Mouse (Mus musculus): Measurements from ENCODE around the gene Ankrd1. TPM values are rescaled to one million over a fixed set of nuclear protein-coding genes. Genes with fewer than 3 reads are reported as not detected.

Ankrd1 gene
- polyA plus RNA-seq, 1 experiment from 2014 or later: not detected

GRCm38 (mm10) chr19:36143571-36143970, 23.7 kb upstream of the Ankrd1 start:
- H3K4me2 ChIP-seq (ENCODE audit: low read length): no peak overlapping the region
- no peak for ATAC-seq
- no peaks in the 10 kb centered on the region for H3K36me3 ChIP-seq (ENCODE audit: control insufficient read depth, insufficient read depth, low read length)
- WGBS: 93% methylated on average over 2 of the region's 2 CpGs
- H3K9ac ChIP-seq (ENCODE audit: low read depth, low read length): no peak overlapping the region
- no peaks in the 10 kb centered on the region for H3K9me3 ChIP-seq (replicated peaks; ENCODE audit: control insufficient read depth, low read length, poor library complexity, severe bottlenecking)
- no peak overlapping the region for H3K4me3 ChIP-seq (ENCODE audit: low read depth, low read length)
- no peaks in the 10 kb centered on the region for H3K27me3 ChIP-seq (ENCODE audit: control insufficient read depth, insufficient read depth, low read depth, low read length)
- H3K4me1 ChIP-seq (ENCODE audit: control insufficient read depth, insufficient read depth, low read length): no peaks in the 10 kb centered on the region
- H3K27ac ChIP-seq (ENCODE audit: low read length): no peak overlapping the region

DNA sequence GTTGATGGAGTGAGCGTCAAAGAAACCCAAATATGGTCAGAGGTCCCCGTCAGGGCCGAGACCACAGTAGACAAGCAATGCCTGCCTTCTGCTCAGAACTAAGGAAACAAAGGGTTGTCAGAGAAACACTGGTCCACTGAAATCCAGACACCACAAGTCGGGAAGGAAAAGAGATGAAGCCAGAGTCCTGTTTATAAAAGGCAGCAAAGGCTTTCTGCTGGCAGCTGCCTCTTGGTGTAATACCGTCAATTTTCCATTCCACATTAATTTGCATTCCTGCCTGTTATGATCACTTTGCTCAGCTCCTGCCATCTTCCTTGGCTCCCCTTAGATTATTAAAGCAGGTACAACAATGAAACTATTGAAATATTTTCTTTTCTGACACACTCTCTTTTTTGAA, 13.8 kb upstream of the Ankrd1 start:
- Histone ChIP-seq H3K9me3 (replicated peaks; ENCODE audit: control insufficient read depth, low read length, poor library complexity, severe bottlenecking) (no peaks in the 10 kb centered on the region), H3K4me3 (ENCODE audit: low read depth, low read length) (no peak overlapping the region), H3K36me3 (ENCODE audit: control insufficient read depth, insufficient read depth, low read length) (no peaks in the 10 kb centered on the region), H3K27me3 (ENCODE audit: control insufficient read depth, insufficient read depth, low read depth, low read length) (no peaks in the 10 kb centered on the region), H3K4me2 (ENCODE audit: low read length) (no peak overlapping the region), H3K4me1 (ENCODE audit: control insufficient read depth, insufficient read depth, low read length) (no peaks in the 10 kb centered on the region), H3K9ac (ENCODE audit: low read depth, low read length) (no peak overlapping the region), H3K27ac (ENCODE audit: low read length) (no peak overlapping the region)
- no peak for ATAC-seq
- WGBS: 55% methylated on average over 5 of the region's 5 CpGs

DNA sequence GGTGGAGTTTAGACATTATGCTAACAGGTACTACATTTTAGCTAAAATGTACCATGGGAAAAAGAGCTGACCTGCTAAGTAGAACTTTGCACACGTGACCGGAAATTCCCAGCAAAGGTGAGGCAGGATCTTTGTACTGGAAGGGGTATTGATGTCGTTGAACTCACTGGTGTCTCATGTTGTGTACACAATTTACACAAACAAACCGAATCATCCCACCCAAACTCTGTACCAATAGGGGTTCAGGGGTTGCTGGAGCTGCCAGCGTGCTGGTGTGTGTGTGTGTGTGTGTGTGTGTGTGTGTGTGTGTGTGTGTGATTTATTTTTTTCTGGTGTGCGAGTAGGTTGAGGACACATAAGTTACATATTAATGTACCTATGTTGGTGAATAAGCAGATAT, 13.2 kb upstream of the Ankrd1 start:
- Histone ChIP-seq H3K9me3 (replicated peaks; ENCODE audit: control insufficient read depth, low read length, poor library complexity, severe bottlenecking) (no peaks in the 10 kb centered on the region), H3K27me3 (ENCODE audit: control insufficient read depth, insufficient read depth, low read depth, low read length) (no peaks in the 10 kb centered on the region), H3K27ac (ENCODE audit: low read length) (no peak overlapping the region), H3K9ac (ENCODE audit: low read depth, low read length) (no peak overlapping the region), H3K36me3 (ENCODE audit: control insufficient read depth, insufficient read depth, low read length) (no peaks in the 10 kb centered on the region), H3K4me3 (ENCODE audit: low read depth, low read length) (no peak overlapping the region), H3K4me1 (ENCODE audit: control insufficient read depth, insufficient read depth, low read length) (no peaks in the 10 kb centered on the region), H3K4me2 (ENCODE audit: low read length) (no peak overlapping the region)
- no peak for ATAC-seq
- 91% methylated on average over 6 of the region's 6 CpGs for WGBS

DNA sequence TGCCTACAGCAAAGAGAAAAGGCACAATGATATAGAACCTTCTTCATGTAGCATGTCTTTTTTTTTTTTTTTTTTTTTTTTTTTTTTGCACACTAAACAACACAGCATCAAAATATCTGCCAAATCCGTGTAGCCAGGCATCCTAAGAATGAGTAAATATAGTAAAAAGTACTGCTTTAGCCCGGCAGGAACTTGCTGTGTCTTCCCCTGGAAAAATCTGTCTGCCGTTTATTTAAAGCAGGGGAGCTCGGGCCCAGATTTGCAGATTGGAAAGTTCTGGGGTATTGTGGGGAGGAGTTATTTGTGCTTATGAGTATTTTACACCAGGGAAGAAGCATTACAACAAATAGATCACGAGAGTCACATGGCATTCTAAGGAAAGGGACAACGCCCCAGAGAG, 12.1 kb upstream of the Ankrd1 start:
- Histone ChIP-seq H3K4me1 (ENCODE audit: control insufficient read depth, insufficient read depth, low read length) (no peaks in the 10 kb centered on the region), H3K9me3 (replicated peaks; ENCODE audit: control insufficient read depth, low read length, poor library complexity, severe bottlenecking) (no peaks in the 10 kb centered on the region), H3K9ac (ENCODE audit: low read depth, low read length) (no peak overlapping the region), H3K4me3 (ENCODE audit: low read depth, low read length) (no peak overlapping the region), H3K27ac (ENCODE audit: low read length) (no peak overlapping the region), H3K36me3 (ENCODE audit: control insufficient read depth, insufficient read depth, low read length) (no peaks in the 10 kb centered on the region), H3K27me3 (ENCODE audit: control insufficient read depth, insufficient read depth, low read depth, low read length) (no peaks in the 10 kb centered on the region), H3K4me2 (ENCODE audit: low read length) (no peak overlapping the region)
- WGBS: 78% methylated on average over 6 of the region's 6 CpGs
- ATAC-seq: no peak

DNA sequence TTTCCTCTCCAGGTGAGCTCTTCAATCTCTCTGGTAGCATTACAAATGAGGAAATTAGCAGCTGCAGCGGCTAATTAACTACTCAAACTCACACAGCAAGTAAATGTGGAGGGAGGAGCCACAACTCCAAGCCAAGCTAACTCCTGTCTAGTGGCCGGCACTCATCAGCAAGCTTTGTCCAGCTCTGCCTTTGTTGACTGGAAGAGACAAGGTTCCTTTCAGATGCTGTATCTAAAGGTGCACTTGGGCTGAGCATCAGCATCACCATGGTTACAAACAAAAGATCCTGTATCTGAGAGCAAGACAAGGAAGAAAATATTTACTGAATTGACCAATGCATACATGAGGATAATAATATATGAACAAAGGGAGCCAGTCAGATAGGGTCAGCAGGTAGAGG, 10.3 kb upstream of the Ankrd1 start:
- Histone ChIP-seq H3K4me1 (ENCODE audit: control insufficient read depth, insufficient read depth, low read length) (no peaks in the 10 kb centered on the region), H3K9me3 (replicated peaks; ENCODE audit: control insufficient read depth, low read length, poor library complexity, severe bottlenecking) (no peaks in the 10 kb centered on the region), H3K27me3 (ENCODE audit: control insufficient read depth, insufficient read depth, low read depth, low read length) (no peaks in the 10 kb centered on the region), H3K4me2 (ENCODE audit: low read length) (no peak overlapping the region), H3K36me3 (ENCODE audit: control insufficient read depth, insufficient read depth, low read length) (no peaks in the 10 kb centered on the region), H3K27ac (ENCODE audit: low read length) (no peak overlapping the region), H3K9ac (ENCODE audit: low read depth, low read length) (no peak overlapping the region), H3K4me3 (ENCODE audit: low read depth, low read length) (no peak overlapping the region)
- 50% methylated on average over 2 of the region's 2 CpGs for WGBS
- ATAC-seq: 0 out of 2 replicates have a peak, but pooled peaks have one; percentile 56

DNA sequence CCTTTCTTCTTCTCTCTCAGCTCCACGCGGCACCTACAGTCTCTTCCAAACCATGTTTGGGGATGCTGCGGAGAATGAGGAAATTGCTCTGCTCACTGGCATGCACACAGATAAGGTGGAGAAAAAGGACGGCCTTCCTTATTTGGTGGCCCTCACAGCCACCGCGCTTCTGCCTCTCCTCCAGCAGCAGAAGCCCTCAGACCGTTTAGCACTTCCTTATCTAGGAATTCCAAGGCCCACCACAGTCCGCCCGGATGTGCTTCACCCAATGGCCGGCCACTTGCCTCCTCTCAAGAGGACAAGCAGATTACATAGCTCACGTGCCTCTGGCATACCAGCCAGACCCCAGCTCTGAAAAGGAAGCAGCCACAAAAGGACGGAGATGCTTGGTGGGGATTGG, 9.7 kb upstream of the Ankrd1 start:
- no peaks in the 10 kb centered on the region for H3K4me1 ChIP-seq (ENCODE audit: control insufficient read depth, insufficient read depth, low read length)
- 72% methylated on average over 12 of the region's 12 CpGs for WGBS
- no peak for ATAC-seq

DNA sequence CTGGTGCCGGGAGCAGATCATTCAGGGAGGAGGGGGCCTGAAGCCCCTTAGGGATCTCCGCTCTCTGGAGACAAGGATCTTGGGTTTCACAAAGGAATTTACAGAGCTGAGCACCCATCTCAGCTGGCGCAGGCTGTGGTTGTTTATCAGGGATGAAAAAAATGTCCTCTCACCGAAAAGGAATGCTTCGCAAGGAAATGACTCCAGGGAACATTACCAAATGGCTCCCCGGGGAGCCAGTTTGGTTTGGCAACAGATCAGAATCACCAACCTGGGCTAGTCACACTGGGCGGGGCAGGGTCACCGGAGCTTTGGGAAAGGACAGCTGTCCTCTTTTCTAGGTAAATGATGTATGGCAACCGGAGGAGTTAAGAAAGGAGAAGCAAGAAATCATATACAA, 9.3 kb upstream of the Ankrd1 start:
- no peak overlapping the region for H3K27ac ChIP-seq (ENCODE audit: low read length)
- 68% methylated on average over 9 of the region's 9 CpGs for WGBS
- H3K9me3 ChIP-seq (replicated peaks; ENCODE audit: control insufficient read depth, low read length, poor library complexity, severe bottlenecking): no peaks in the 10 kb centered on the region
- no peak overlapping the region for H3K9ac ChIP-seq (ENCODE audit: low read depth, low read length)
- H3K4me1 ChIP-seq (ENCODE audit: control insufficient read depth, insufficient read depth, low read length): no peaks in the 10 kb centered on the region
- ATAC-seq: no peak
- H3K4me2 ChIP-seq (ENCODE audit: low read length): no peak overlapping the region
- no peak overlapping the region for H3K4me3 ChIP-seq (ENCODE audit: low read depth, low read length)
- H3K27me3 ChIP-seq (ENCODE audit: control insufficient read depth, insufficient read depth, low read depth, low read length): no peaks in the 10 kb centered on the region
- no peaks in the 10 kb centered on the region for H3K36me3 ChIP-seq (ENCODE audit: control insufficient read depth, insufficient read depth, low read length)

More for the DNA sequence above, 9.7 kb upstream of the Ankrd1 start:
- H3K4me3 ChIP-seq (ENCODE audit: low read depth, low read length): no peak overlapping the region
- H3K4me2 ChIP-seq (ENCODE audit: low read length): no peak overlapping the region
- no peaks in the 10 kb centered on the region for H3K27me3 ChIP-seq (ENCODE audit: control insufficient read depth, insufficient read depth, low read depth, low read length)
- no peaks in the 10 kb centered on the region for H3K9me3 ChIP-seq (replicated peaks; ENCODE audit: control insufficient read depth, low read length, poor library complexity, severe bottlenecking)
- H3K36me3 ChIP-seq (ENCODE audit: control insufficient read depth, insufficient read depth, low read length): no peaks in the 10 kb centered on the region
- H3K9ac ChIP-seq (ENCODE audit: low read depth, low read length): no peak overlapping the region
- H3K27ac ChIP-seq (ENCODE audit: low read length): no peak overlapping the region

DNA sequence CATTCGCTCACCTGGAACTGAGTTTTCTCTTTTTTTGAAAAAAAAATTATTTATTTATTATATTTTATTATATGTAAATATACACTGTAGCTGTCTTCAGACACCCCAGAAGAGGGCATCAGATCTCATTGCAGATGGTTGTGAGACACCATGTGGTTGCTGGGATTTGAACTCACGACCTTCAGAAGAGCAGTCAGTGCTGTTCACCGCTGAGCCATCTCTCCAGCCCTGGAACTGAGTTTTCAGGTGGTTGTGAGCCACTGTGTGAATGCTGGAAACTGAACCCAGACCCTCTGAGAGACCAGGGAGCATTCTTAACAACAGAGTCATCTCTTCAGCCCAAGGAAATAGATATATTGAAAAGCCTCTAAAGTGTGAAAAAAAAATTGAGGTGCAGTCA, 8.5 kb upstream of the Ankrd1 start:
- WGBS: 93% methylated on average over 3 of the region's 3 CpGs
- Histone ChIP-seq H3K27ac (ENCODE audit: low read length) (no peak overlapping the region), H3K4me1 (ENCODE audit: control insufficient read depth, insufficient read depth, low read length) (no peaks in the 10 kb centered on the region), H3K27me3 (ENCODE audit: control insufficient read depth, insufficient read depth, low read depth, low read length) (no peaks in the 10 kb centered on the region), H3K9ac (ENCODE audit: low read depth, low read length) (no peak overlapping the region), H3K36me3 (ENCODE audit: control insufficient read depth, insufficient read depth, low read length) (no peaks in the 10 kb centered on the region), H3K4me2 (ENCODE audit: low read length) (no peak overlapping the region), H3K4me3 (ENCODE audit: low read depth, low read length) (no peak overlapping the region), H3K9me3 (replicated peaks; ENCODE audit: control insufficient read depth, low read length, poor library complexity, severe bottlenecking) (no peaks in the 10 kb centered on the region)
- ATAC-seq: no peak

DNA sequence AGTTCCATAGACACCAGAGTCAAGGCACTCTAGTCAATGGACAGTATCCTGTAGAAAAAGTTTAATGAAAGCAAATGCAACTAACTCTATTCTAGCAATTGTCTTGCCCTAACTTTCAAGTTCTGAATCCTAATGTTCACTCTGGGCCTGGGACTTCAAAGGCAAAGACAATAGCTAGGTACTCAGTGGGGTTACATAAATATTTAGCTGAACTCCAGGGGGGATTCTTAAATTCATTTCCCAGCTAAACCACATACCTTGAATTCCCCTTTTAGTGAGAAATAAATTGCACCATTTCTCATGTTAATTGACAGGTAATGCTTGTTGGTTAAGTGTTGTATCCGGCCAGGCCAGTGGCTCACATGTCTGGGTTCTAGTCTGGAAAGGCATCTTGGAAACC, 4.3 kb upstream of the Ankrd1 start:
- no peak for ATAC-seq
- Histone ChIP-seq H3K4me2 (ENCODE audit: low read length) (no peak overlapping the region), H3K4me1 (ENCODE audit: control insufficient read depth, insufficient read depth, low read length) (no peaks in the 10 kb centered on the region), H3K9me3 (replicated peaks; ENCODE audit: control insufficient read depth, low read length, poor library complexity, severe bottlenecking) (no peaks in the 10 kb centered on the region; the same call in 1 of the 2 replicates), H3K36me3 (ENCODE audit: control insufficient read depth, insufficient read depth, low read length) (no peaks in the 10 kb centered on the region), H3K27me3 (ENCODE audit: control insufficient read depth, insufficient read depth, low read depth, low read length) (no peaks in the 10 kb centered on the region), H3K4me3 (ENCODE audit: low read depth, low read length) (no peak overlapping the region), H3K9ac (ENCODE audit: low read depth, low read length) (no peak overlapping the region), H3K27ac (ENCODE audit: low read length) (no peak overlapping the region)
- WGBS: 89% methylated on average over 1 of the region's 1 CpGs

- H3K27ac ChIP-seq (ENCODE audit: low read length): no peak overlapping the region
- ATAC-seq: no peak
- WGBS: 91% methylated on average over 8 of the region's 8 CpGs
Observed at GRCm38 (mm10) chr19:36119219-36119618, 680 bp downstream of the Ankrd1 start.

More at GRCm38 (mm10) chr19:36119219-36119618, 680 bp downstream of the Ankrd1 start:
- Histone ChIP-seq H3K4me3 (ENCODE audit: low read depth, low read length) (no peak overlapping the region), H3K36me3 (ENCODE audit: control insufficient read depth, insufficient read depth, low read length) (no peaks in the 10 kb centered on the region), H3K9me3 (replicated peaks; ENCODE audit: control insufficient read depth, low read length, poor library complexity, severe bottlenecking) (no peaks in the 10 kb centered on the region; the same call in 1 of the 2 replicates), H3K4me2 (ENCODE audit: low read length) (no peak overlapping the region), H3K27me3 (ENCODE audit: control insufficient read depth, insufficient read depth, low read depth, low read length) (no peaks in the 10 kb centered on the region), H3K9ac (ENCODE audit: low read depth, low read length) (no peak overlapping the region), H3K4me1 (ENCODE audit: control insufficient read depth, insufficient read depth, low read length) (no peaks in the 10 kb centered on the region)

Measured in midbrain, embryonic 16.5 days (tissue).